Mouse (Mus musculus) c-Kit-positive CD71-negative TER-119-negative erythroid progenitor cells, embryonic 14.5 days (primary cell): ENCODE measurements around the gene Rasa2.
A peak's percentile ranks its signal among the peaks of the same experiment; 100 is the strongest.
"Not testable (repeated sequence)": the region's sequence is repeated elsewhere in the genome, so short reads cannot be mapped to it uniquely, and the experiment has no call there.

Experiments used
- DNase-seq: peaks from one replicate; pipeline ENCODE4 v3.0.0-alpha.2; 2013; ENCODE audit warnings: low read depth

Gene Rasa2

GRCm38 (mm10) chr9:96583076-96583475 lies 48.3 kb downstream of the Rasa2 start:
- DNase-seq, result no peak

GRCm38 (mm10) chr9:96578190-96578589 lies 53.2 kb downstream of the Rasa2 start:
- no peak for DNase-seq

GRCm38 (mm10) chr9:96577674-96578073 lies 53.7 kb downstream of the Rasa2 start:
- DNase-seq, result no peak

- DNase-seq, result no peak
Measured at GRCm38 (mm10) chr9:96573252-96573651, 58.2 kb downstream of the Rasa2 start.

GRCm38 (mm10) chr9:96572754-96573153 lies 58.7 kb downstream of the Rasa2 start:
- no peak for DNase-seq

- DNase-seq, result no peak
Measured at GRCm38 (mm10) chr9:96566470-96566996, 64.9 kb downstream of the Rasa2 start.

- no peak for DNase-seq
Measured at GRCm38 (mm10) chr9:96563501-96563900, 67.9 kb downstream of the Rasa2 start.

- DNase-seq, result no peak
Measured at GRCm38 (mm10) chr9:96559148-96559547, 72.3 kb downstream of the Rasa2 start.

GRCm38 (mm10) chr9:96558594-96558993 lies 72.8 kb downstream of the Rasa2 start:
- no peak for DNase-seq

GRCm38 (mm10) chr9:96554095-96554494 lies 77.3 kb downstream of the Rasa2 start:
- DNase-seq, result no peak

GRCm38 (mm10) chr9:96545410-96545809 lies 86.0 kb downstream of the Rasa2 start:
- DNase-seq, result no peak

- peak; percentile 50 for DNase-seq
Measured at GRCm38 (mm10) chr9:96543643-96544640, 87.5 kb downstream of the Rasa2 start.

- DNase-seq, result no peak
Measured at GRCm38 (mm10) chr9:96538916-96539315, 92.5 kb downstream of the Rasa2 start.

- no peak for DNase-seq
Measured at GRCm38 (mm10) chr9:96537615-96537919, 93.8 kb downstream of the Rasa2 start.

- DNase-seq, result no peak
Measured at GRCm38 (mm10) chr9:96536895-96537614, 94.4 kb downstream of the Rasa2 start.

- DNase-seq, result not testable (repeated sequence)
Measured at GRCm38 (mm10) chr9:96536093-96536492, 95.3 kb downstream of the Rasa2 start.

GRCm38 (mm10) chr9:96535431-96535830 lies 96.0 kb downstream of the Rasa2 start:
- no peak for DNase-seq

- no peak for DNase-seq
Measured at GRCm38 (mm10) chr9:96534256-96534655, 97.2 kb downstream of the Rasa2 start.

- no peak for DNase-seq
Measured at GRCm38 (mm10) chr9:96533476-96533875, 97.9 kb downstream of the Rasa2 start.

- no peak for DNase-seq
Measured at GRCm38 (mm10) chr9:96532531-96532930, 98.9 kb downstream of the Rasa2 start.

- DNase-seq, result no peak
Measured at GRCm38 (mm10) chr9:96530674-96531081, 100.7 kb downstream of the Rasa2 start.

GRCm38 (mm10) chr9:96529961-96530673 lies 101.3 kb downstream of the Rasa2 start:
- no peak for DNase-seq
